Mouse (Mus musculus): ENCODE results near the gene Gps2. TPM values are rescaled to one million over a fixed set of nuclear protein-coding genes. Genes with fewer than 3 reads are reported as not detected.
"Not testable (repeated sequence)": the region's sequence is repeated elsewhere in the genome, so short reads cannot be mapped to it uniquely, and the experiment has no call there.

Gene Gps2
- polyA plus RNA-seq, 1 experiment from 2014 or later: 49.2 TPM

- Histone ChIP-seq H3K27ac (ENCODE audit: poor library complexity, severe bottlenecking) (no peak overlapping the region), H3K9ac (no peak overlapping the region), H3K4me2 (no peak overlapping the region), H3K4me1 (replicated peaks) (peaks cover 49% of the 10 kb centered on the region), H3K36me3 (peaks cover 47% of the 10 kb centered on the region), H3K4me3 (no peak overlapping the region), H3K27me3 (replicated peaks) (no peaks in the 10 kb centered on the region), H3K9me3 (replicated peaks) (no peaks in the 10 kb centered on the region)
- no peak for ATAC-seq (ENCODE audit: insufficient number of reproducible peaks, low FRiP score)
- WGBS: 85% methylated on average over 5 of the region's 5 CpGs
These were observed 4.4 kb downstream of the Gps2 start for GRCm38 (mm10) chr11:69918118-69918517.

GRCm38 (mm10) chr11:69919053-69919452, 5.4 kb downstream of the Gps2 start:
- Histone ChIP-seq H3K4me1 (replicated peaks) (peaks cover 44% of the 10 kb centered on the region), H3K9ac (peak overlapping the region; percentile 99), H3K4me3 (peak overlapping the region; percentile 91), H3K27me3 (replicated peaks) (no peaks in the 10 kb centered on the region), H3K9me3 (replicated peaks) (no peaks in the 10 kb centered on the region), H3K27ac (ENCODE audit: poor library complexity, severe bottlenecking) (peak overlapping the region; percentile 97), H3K36me3 (peaks cover 45% of the 10 kb centered on the region), H3K4me2 (peak overlapping the region; percentile 81)
- WGBS: 78% methylated on average over 9 of the region's 9 CpGs
- no peak for ATAC-seq (ENCODE audit: insufficient number of reproducible peaks, low FRiP score)

GRCm38 (mm10) chr11:69919661-69920265, 6.1 kb downstream of the Gps2 start:
- Histone ChIP-seq H3K9ac (peak overlapping the region; percentile 99), H3K9me3 (replicated peaks) (no peaks in the 10 kb centered on the region), H3K36me3 (peaks cover 44% of the 10 kb centered on the region), H3K4me3 (peak overlapping the region; percentile 91), H3K4me1 (replicated peaks) (peaks cover 38% of the 10 kb centered on the region), H3K27me3 (replicated peaks) (no peaks in the 10 kb centered on the region), H3K4me2 (peak overlapping the region; percentile 81), H3K27ac (ENCODE audit: poor library complexity, severe bottlenecking) (peak overlapping the region; percentile 97)
- 1% methylated on average over 17 of the region's 17 CpGs for WGBS
- peak; percentile 55 for ATAC-seq (ENCODE audit: insufficient number of reproducible peaks, low FRiP score)

- peaks cover 38% of the 10 kb centered on the region for H3K36me3 ChIP-seq
- ATAC-seq (ENCODE audit: insufficient number of reproducible peaks, low FRiP score): peak; percentile 16
- H3K4me3 ChIP-seq: peak overlapping the region; percentile 91
- H3K4me2 ChIP-seq: peak overlapping the region; percentile 81
- peaks cover 32% of the 10 kb centered on the region for H3K4me1 ChIP-seq (replicated peaks)
- H3K9me3 ChIP-seq (replicated peaks): no peaks in the 10 kb centered on the region
- WGBS: under 1% methylated on average over 61 of the region's 65 CpGs
- no peaks in the 10 kb centered on the region for H3K27me3 ChIP-seq (replicated peaks)
- peak overlapping the region; percentile 97 for H3K27ac ChIP-seq (ENCODE audit: poor library complexity, severe bottlenecking)
- H3K9ac ChIP-seq: peak overlapping the region; percentile 99
These were observed 6.8 kb downstream of the Gps2 start for GRCm38 (mm10) chr11:69920266-69921031.

- Histone ChIP-seq H3K4me3 (peak within 1 kb of the TSS; percentile 91), H3K9ac (peak within 1 kb of the TSS; percentile 99), H3K9me3 (replicated peaks) (no peaks in the 10 kb centered on the region), H3K27ac (ENCODE audit: poor library complexity, severe bottlenecking) (peak within 1 kb of the TSS; percentile 98), H3K36me3 (peaks cover 28% of the 10 kb centered on the region), H3K4me2 (peak within 1 kb of the TSS; percentile 81), H3K4me1 (replicated peaks) (peaks cover 22% of the 10 kb centered on the region), H3K27me3 (replicated peaks) (no peaks in the 10 kb centered on the region)
- under 1% methylated on average over 75 of the region's 78 CpGs for WGBS
- ATAC-seq (ENCODE audit: insufficient number of reproducible peaks, low FRiP score): peak; percentile 96
These were observed 7.7 kb downstream of the Gps2 start, which contains the start of gene Eif5a for GRCm38 (mm10) chr11:69921114-69922011. TSS of gene Eif5a (minus strand) at chr11:69921958.

GRCm38 (mm10) chr11:69922012-69922756, 8.5 kb downstream of the Gps2 start:
- 5% methylated on average over 12 of the region's 12 CpGs for WGBS
- Histone ChIP-seq H3K4me2 (peak overlapping the region; percentile 74), H3K27me3 (replicated peaks) (no peaks in the 10 kb centered on the region), H3K36me3 (peaks cover 20% of the 10 kb centered on the region), H3K9ac (peak overlapping the region; percentile 77), H3K4me3 (peak overlapping the region; percentile 91), H3K9me3 (replicated peaks) (no peaks in the 10 kb centered on the region), H3K4me1 (replicated peaks) (peaks cover 22% of the 10 kb centered on the region), H3K27ac (ENCODE audit: poor library complexity, severe bottlenecking) (peak overlapping the region; percentile 98)
- no peak for ATAC-seq (ENCODE audit: insufficient number of reproducible peaks, low FRiP score)

GRCm38 (mm10) chr11:69922796-69923195, 9.1 kb downstream of the Gps2 start:
- Histone ChIP-seq H3K27me3 (replicated peaks) (no peaks in the 10 kb centered on the region), H3K9me3 (replicated peaks) (no peaks in the 10 kb centered on the region), H3K27ac (ENCODE audit: poor library complexity, severe bottlenecking) (peak overlapping the region; percentile 98; the same call in 1 of the 2 replicates), H3K36me3 (peaks cover 14% of the 10 kb centered on the region), H3K4me1 (replicated peaks) (peaks cover 22% of the 10 kb centered on the region), H3K4me2 (no peak overlapping the region), H3K9ac (no peak overlapping the region), H3K4me3 (no peak overlapping the region)
- ATAC-seq (ENCODE audit: insufficient number of reproducible peaks, low FRiP score): no peak
- whole genome bisulfite sequencing: 66% methylated on average over 3 of the region's 3 CpGs

GRCm38 (mm10) chr11:69927501-69927900, 13.8 kb downstream of the Gps2 start:
- 0 out of 2 replicates have a peak, but pooled peaks cover under 1% of the 10 kb centered on the region for H3K4me1 ChIP-seq (replicated peaks)
- H3K4me2 ChIP-seq: no peak overlapping the region
- no peak overlapping the region for H3K27ac ChIP-seq (ENCODE audit: poor library complexity, severe bottlenecking)
- no peaks in the 10 kb centered on the region for H3K9me3 ChIP-seq (replicated peaks)
- H3K36me3 ChIP-seq: no peaks in the 10 kb centered on the region
- no peaks in the 10 kb centered on the region for H3K27me3 ChIP-seq (replicated peaks)
- no peak for ATAC-seq (ENCODE audit: insufficient number of reproducible peaks, low FRiP score)
- WGBS: 92% methylated on average over 2 of the region's 2 CpGs
- no peak overlapping the region for H3K9ac ChIP-seq
- no peak overlapping the region for H3K4me3 ChIP-seq

- Histone ChIP-seq H3K4me3 (no peak overlapping the region), H3K4me1 (replicated peaks) (peaks cover 6% of the 10 kb centered on the region), H3K36me3 (no peaks in the 10 kb centered on the region), H3K9ac (no peak overlapping the region), H3K27ac (ENCODE audit: poor library complexity, severe bottlenecking) (no peak overlapping the region), H3K27me3 (replicated peaks) (no peaks in the 10 kb centered on the region), H3K4me2 (no peak overlapping the region), H3K9me3 (replicated peaks) (no peaks in the 10 kb centered on the region)
- 26% methylated on average over 4 of the region's 4 CpGs for WGBS
- no peak for ATAC-seq (ENCODE audit: insufficient number of reproducible peaks, low FRiP score)
These were observed 16.0 kb downstream of the Gps2 start for GRCm38 (mm10) chr11:69929712-69930111.

GRCm38 (mm10) chr11:69930176-69930575, 16.5 kb downstream of the Gps2 start:
- not testable (repeated sequence) for H3K4me1 ChIP-seq (replicated peaks); H3K4me2 ChIP-seq; H3K36me3 ChIP-seq; H3K9ac ChIP-seq; H3K27ac ChIP-seq (ENCODE audit: poor library complexity, severe bottlenecking); H3K9me3 ChIP-seq (replicated peaks); H3K27me3 ChIP-seq (replicated peaks); H3K4me3 ChIP-seq; ATAC-seq (ENCODE audit: insufficient number of reproducible peaks, low FRiP score)
- 85% methylated on average over 8 of the region's 8 CpGs for WGBS

Measured in heart, embryonic 12.5 days (tissue).